Mouse (Mus musculus) frontal cortex, postnatal 36 days (tissue): ENCODE measurements around the gene Papss2.

ENCODE experiments used
- DNase-seq, 2 experiments: peaks; one replicate each; pipeline ENCODE4 v3.0.0; 2022; ENCODE audit warnings: low spot score in 2 of 2

Papss2 gene

GRCm38 (mm10) chr19:32710288-32710687 is 114.7 kb downstream of the Papss2 start:
- no peak for DNase-seq

GRCm38 (mm10) chr19:32711761-32712541 is 116.4 kb downstream of the Papss2 start:
- DNase-seq = peak; percentile 92 to 94

GRCm38 (mm10) chr19:32712588-32713042 is 117.0 kb downstream of the Papss2 start:
- DNase-seq = peak; percentile 71 to 76

- DNase-seq = no peak
Observed at GRCm38 (mm10) chr19:32713471-32713870, 117.9 kb downstream of the Papss2 start.

- peak; percentile 66 to 81 for DNase-seq
Observed at GRCm38 (mm10) chr19:32715201-32715600, 119.6 kb downstream of the Papss2 start.

GRCm38 (mm10) chr19:32715681-32716080 is 120.1 kb downstream of the Papss2 start:
- no peak for DNase-seq
